In genomic region chr12:71769302-71769701, GRCm38 (mm10) we compare ENCODE assay signal across 14 mouse cellular contexts.
A peak's percentile ranks its signal among the peaks of the same experiment; 100 is the strongest.
DNase-seq lines count a peak whose midpoint lies in the region; ATAC-seq and TF ChIP-seq lines count a peak whose summit lies in the region.
"Had no signal": no experiment of that assay in that cellular context is flagged by ENCODE, and none has a peak within 500 bp of the region (broad histone marks: within the 10 kb centered on the region; RNA-seq: fewer than 3 reads in every experiment).

No protein-coding gene starts in this region.

- H3K4me1 ChIP-seq in heart, embryonic 12.5 days (replicated peaks) = peaks cover 7% of the 10 kb centered on the region
- peaks cover 5% of the 10 kb centered on the region for H3K4me1 ChIP-seq in kidney, embryonic 15.5 days
- peaks cover 8% of the 10 kb centered on the region; the same call in 1 of the 2 replicates for H3K4me1 ChIP-seq in midbrain, embryonic 15.5 days
- peaks cover 4% of the 10 kb centered on the region; the same call in 1 of the 2 replicates for H3K4me1 ChIP-seq in midbrain, embryonic 16.5 days (ENCODE audit: control insufficient read depth, insufficient read depth, low read length)
- no peaks in the 10 kb centered on the region for H3K4me1 ChIP-seq in liver, postnatal 0 days (ENCODE audit: insufficient read depth)

- no peak for TF ChIP-seq EP300 in liver, postnatal 0 days (IDR thresholded peaks at IDR 0.05; ENCODE audit: low read depth)

- TF ChIP-seq CTCF in liver, postnatal 0 days (IDR thresholded peaks at IDR 0.05; ENCODE audit: low read depth) = no peak

- no peak overlapping the region for H3K4me3 ChIP-seq in heart, embryonic 12.5 days
- 0 out of 2 replicates have a peak overlapping the region, but pooled peaks have one; percentile 39 for H3K4me3 ChIP-seq in kidney, embryonic 15.5 days (replicated peaks)
- no peak overlapping the region for H3K4me3 ChIP-seq in midbrain, embryonic 15.5 days
- H3K4me3 ChIP-seq in midbrain, embryonic 16.5 days (ENCODE audit: low read depth, low read length) = no peak overlapping the region
- H3K4me3 ChIP-seq in liver, postnatal 0 days (ENCODE audit: low read depth, low read length) = no peak overlapping the region

- H3K27ac ChIP-seq in heart, embryonic 12.5 days (ENCODE audit: poor library complexity, severe bottlenecking) = no peak overlapping the region
- H3K27ac ChIP-seq in kidney, embryonic 15.5 days = no peak overlapping the region
- no peak overlapping the region for H3K27ac ChIP-seq in midbrain, embryonic 15.5 days
- no peak overlapping the region for H3K27ac ChIP-seq in midbrain, embryonic 16.5 days (ENCODE audit: low read length)
- H3K27ac ChIP-seq in liver, postnatal 0 days (ENCODE audit: low read depth) = no peak overlapping the region

- ATAC-seq in heart, embryonic 12.5 days (ENCODE audit: insufficient number of reproducible peaks, low FRiP score) = no peak
- 0 out of 2 replicates have a peak, but pooled peaks have one; percentile 36 for ATAC-seq in kidney, embryonic 15.5 days (replicated peaks; ENCODE audit: low FRiP score)
- no peak for ATAC-seq in midbrain, embryonic 15.5 days (replicated peaks)
- no peak for ATAC-seq in midbrain, embryonic 16.5 days
- ATAC-seq in liver, postnatal 0 days = no peak

- intact Hi-C loops in heart, postnatal 36 days (cut with DNase I) = loop anchor here (2.0 to 5.0 kb wide), 3 partner anchors 61 to 223 kb away; partner anchors contain the start of gene Daam1

- 74% methylated on average over 6 of the region's 6 CpGs for WGBS in heart, embryonic 12.5 days
- WGBS in kidney, embryonic 15.5 days = 43% methylated on average over 6 of the region's 6 CpGs
- WGBS in midbrain, embryonic 15.5 days = 62% methylated on average over 6 of the region's 6 CpGs
- 60% methylated on average over 6 of the region's 6 CpGs for WGBS in midbrain, embryonic 16.5 days
- 71% methylated on average over 6 of the region's 6 CpGs for WGBS in liver, postnatal 0 days (ENCODE audit: insufficient replicate concordance)

- peaks cover 5% of the 10 kb centered on the region; the same call in 1 of the 2 replicates for H3K9me3 ChIP-seq in heart, embryonic 12.5 days (replicated peaks)
- H3K9me3 ChIP-seq in kidney, embryonic 15.5 days (replicated peaks) = no peaks in the 10 kb centered on the region
- H3K9me3 ChIP-seq in midbrain, embryonic 15.5 days = no peaks in the 10 kb centered on the region
- no peaks in the 10 kb centered on the region for H3K9me3 ChIP-seq in midbrain, embryonic 16.5 days (replicated peaks; ENCODE audit: control insufficient read depth, low read length, poor library complexity, severe bottlenecking)
- H3K9me3 ChIP-seq in liver, postnatal 0 days (ENCODE audit: low read length) = no peaks in the 10 kb centered on the region

- no peak overlapping the region for H3K9ac ChIP-seq in heart, embryonic 12.5 days
- H3K9ac ChIP-seq in kidney, embryonic 15.5 days = no peak overlapping the region
- no peak overlapping the region for H3K9ac ChIP-seq in midbrain, embryonic 15.5 days
- no peak overlapping the region for H3K9ac ChIP-seq in midbrain, embryonic 16.5 days (ENCODE audit: low read depth, low read length)
- no peak overlapping the region for H3K9ac ChIP-seq in liver, postnatal 0 days (replicated peaks)

- no peak for DNase-seq in heart, postnatal 36 days
- DNase-seq in kidney, postnatal 25 days = no peak
- DNase-seq in liver, postnatal 0 days = no peak
- no peak for DNase-seq in layer of hippocampus, postnatal 36 days
- DNase-seq: adrenal gland, adult 2 months; cerebellum, adult 8-10 months; gastrocnemius, postnatal 14 days; kidney, postnatal 14 days; lung, postnatal 10 days; right cerebral cortex, postnatal 25 days had no signal

- H3K4me2 ChIP-seq in heart, embryonic 12.5 days = peak overlapping the region; percentile 68
- peak overlapping the region; percentile 69 for H3K4me2 ChIP-seq in kidney, embryonic 15.5 days
- peak overlapping the region; percentile 41; the same call in 1 of the 2 replicates for H3K4me2 ChIP-seq in midbrain, embryonic 15.5 days
- H3K4me2 ChIP-seq in midbrain, embryonic 16.5 days (ENCODE audit: low read length) = no peak overlapping the region
- H3K4me2 ChIP-seq in liver, postnatal 0 days (ENCODE audit: low read depth, low read length) = peak overlapping the region; percentile 65

- H3K36me3 ChIP-seq in heart, embryonic 12.5 days = no peaks in the 10 kb centered on the region
- no peaks in the 10 kb centered on the region for H3K36me3 ChIP-seq in kidney, embryonic 15.5 days
- H3K36me3 ChIP-seq in midbrain, embryonic 15.5 days (replicated peaks) = no peaks in the 10 kb centered on the region
- no peaks in the 10 kb centered on the region for H3K36me3 ChIP-seq in midbrain, embryonic 16.5 days (ENCODE audit: control insufficient read depth, insufficient read depth, low read length)
- H3K36me3 ChIP-seq in liver, postnatal 0 days (replicated peaks; ENCODE audit: insufficient read depth, low read length) = no peaks in the 10 kb centered on the region

- H3K27me3 ChIP-seq in heart, embryonic 12.5 days (replicated peaks) = no peaks in the 10 kb centered on the region
- H3K27me3 ChIP-seq in kidney, embryonic 15.5 days = no peaks in the 10 kb centered on the region
- H3K27me3 ChIP-seq in midbrain, embryonic 15.5 days (replicated peaks) = no peaks in the 10 kb centered on the region
- H3K27me3 ChIP-seq in midbrain, embryonic 16.5 days (ENCODE audit: control insufficient read depth, insufficient read depth, low read depth, low read length) = no peaks in the 10 kb centered on the region
- no peaks in the 10 kb centered on the region for H3K27me3 ChIP-seq in liver, postnatal 0 days (ENCODE audit: insufficient read depth, low read length)
